Mouse (Mus musculus) heart, embryonic 16.5 days (tissue): ENCODE results near the gene Plxnd1. TPM values are rescaled to one million over a fixed set of nuclear protein-coding genes. Genes with fewer than 3 reads are reported as not detected.

ENCODE experiments used
- ATAC-seq: fragments of 200-750 bp; cut with Nextera tagmentation; replicated peaks from 2 replicates; pipeline ENCODE4 v1.8.0; 2017; ENCODE audit warnings: moderate number of reproducible peaks; ENCODE audit not compliant: insufficient read depth, low FRiP score; ENCODE audit errors: extremely low read depth
- H3K27ac ChIP-seq: fragments of 300-500 bp; sonication (generic); 2 replicates; pipeline ENCODE4 v1.5.1; 2014; ENCODE audit warnings: mild to moderate bottlenecking, low read length, control low read depth, moderate library complexity
- H3K27me3 ChIP-seq: fragments of 300-500 bp; sonication (generic); 2 replicates; pipeline ENCODE4 v1.6.1; 2014; ENCODE audit warnings: low read length, mixed read lengths; ENCODE audit not compliant: control insufficient read depth, insufficient read depth
- H3K36me3 ChIP-seq: fragments of 300-500 bp; sonication (generic); 2 replicates; pipeline ENCODE4 v1.6.1; 2014; ENCODE audit not compliant: control insufficient read depth, insufficient read depth
- H3K4me1 ChIP-seq: fragments of 300-500 bp; sonication (generic); 2 replicates; pipeline ENCODE4 v1.6.1; 2014; ENCODE audit warnings: low read length, mixed read lengths; ENCODE audit not compliant: control insufficient read depth, insufficient read depth
- H3K4me2 ChIP-seq: fragments of 300-500 bp; sonication (generic); 2 replicates; pipeline ENCODE4 v1.6.1; 2014; ENCODE audit warnings: low read depth, mild to moderate bottlenecking, control low read depth, low read length
- H3K4me3 ChIP-seq: fragments of 300-500 bp; sonication (generic); 2 replicates; pipeline ENCODE4 v1.5.1; 2014; ENCODE audit warnings: mild to moderate bottlenecking, control low read depth, low read length
- H3K9ac ChIP-seq: fragments of 300-500 bp; sonication (generic); 2 replicates; pipeline ENCODE4 v1.6.1; 2014; ENCODE audit warnings: low read length, control low read depth
- H3K9me3 ChIP-seq: fragments of 300-500 bp; sonication (generic); replicated peaks from 2 replicates; pipeline ENCODE4 v1.6.1; 2016; ENCODE audit warnings: low read length; ENCODE audit not compliant: control insufficient read depth
- WGBS: fragments of 180-500 bp; shearing (Covaris S2); extraction: QIAGEN DNeasy Blood & Tissue Kit; methylation state at CpG from one replicate; pipeline ENCODE4 v1.1.7; 2014; 5-methylcytosine and 5-hydroxymethylcytosine counted together
- polyA plus RNA-seq: library from polyadenylated mRNA; unstranded; fragments of >200 nt; fragmentation: Nextera tagmentation; extraction: Ambion mirVana; gene quantifications from 2 replicates; pipeline ENCODE4 v1.2.1, GENCODE M21; 2015

The Plxnd1 gene
- 46.0 and 49.6 TPM in 2 replicates for polyA plus RNA-seq

- Histone ChIP-seq H3K27me3 (peaks cover 8% of the 10 kb centered on the region), H3K9me3 (peaks cover 9% of the 10 kb centered on the region), H3K36me3 (no peaks in the 10 kb centered on the region), H3K4me3 (peak within 1 kb of the TSS; percentile 61), H3K27ac (peak within 1 kb of the TSS; percentile 90), H3K4me1 (peaks cover 13% of the 10 kb centered on the region), H3K9ac (peak within 1 kb of the TSS; percentile 75), H3K4me2 (peak within 1 kb of the TSS; percentile 68)
- peak; percentile 61 for ATAC-seq
- 1% methylated on average over 34 of the region's 51 CpGs for WGBS
Measured at GRCm38 (mm10) chr6:115994877-115995520, at the start of gene Plxnd1. Gene Plxnd1 (minus strand): TSS chr6:115995005.

- H3K4me1 ChIP-seq, result peaks cover 21% of the 10 kb centered on the region
- peak overlapping the region; percentile 66 for H3K27ac ChIP-seq
- no peak overlapping the region for H3K4me2 ChIP-seq
- H3K4me3 ChIP-seq, result no peak overlapping the region
- ATAC-seq, result no peak; the same call in 1 of the 2 replicates
- H3K9ac ChIP-seq, result no peak overlapping the region
- no peaks in the 10 kb centered on the region for H3K27me3 ChIP-seq
- WGBS, result 33% methylated on average over 2 of the region's 2 CpGs
- no peaks in the 10 kb centered on the region for H3K36me3 ChIP-seq
- H3K9me3 ChIP-seq, result 0 out of 2 replicates have a peak, but pooled peaks cover 4% of the 10 kb centered on the region
Measured at GRCm38 (mm10) chr6:116044039-116044438, 49.2 kb upstream of the Plxnd1 start.

- 68% methylated on average over 2 of the region's 2 CpGs for WGBS
Measured at GRCm38 (mm10) chr6:116038222-116038621, 43.4 kb upstream of the Plxnd1 start.

GRCm38 (mm10) chr6:116037281-116037831 is 42.6 kb upstream of the Plxnd1 start:
- H3K4me2 ChIP-seq, result no peak overlapping the region
- no peaks in the 10 kb centered on the region for H3K27me3 ChIP-seq
- H3K9ac ChIP-seq, result no peak overlapping the region
- H3K36me3 ChIP-seq, result no peaks in the 10 kb centered on the region
- no peak for ATAC-seq
- WGBS, result 76% methylated on average over 5 of the region's 5 CpGs
- no peak overlapping the region for H3K27ac ChIP-seq
- no peaks in the 10 kb centered on the region for H3K9me3 ChIP-seq
- H3K4me3 ChIP-seq, result no peak overlapping the region
- H3K4me1 ChIP-seq, result no peaks in the 10 kb centered on the region; the same call in none of the 2 replicates

More at GRCm38 (mm10) chr6:116038222-116038621, 43.4 kb upstream of the Plxnd1 start:
- H3K27me3 ChIP-seq, result no peaks in the 10 kb centered on the region
- H3K27ac ChIP-seq, result no peak overlapping the region
- no peak overlapping the region for H3K4me2 ChIP-seq
- H3K4me3 ChIP-seq, result no peak overlapping the region
- no peak overlapping the region for H3K9ac ChIP-seq
- H3K36me3 ChIP-seq, result no peaks in the 10 kb centered on the region
- H3K9me3 ChIP-seq, result 0 out of 2 replicates have a peak, but pooled peaks cover 4% of the 10 kb centered on the region
- no peak for ATAC-seq
- no peaks in the 10 kb centered on the region; the same call in none of the 2 replicates for H3K4me1 ChIP-seq

GRCm38 (mm10) chr6:116036555-116036954 is 41.8 kb upstream of the Plxnd1 start:
- no peaks in the 10 kb centered on the region; the same call in none of the 2 replicates for H3K4me1 ChIP-seq
- no peaks in the 10 kb centered on the region for H3K36me3 ChIP-seq
- no peaks in the 10 kb centered on the region for H3K27me3 ChIP-seq
- ATAC-seq, result no peak
- no peak overlapping the region for H3K4me3 ChIP-seq
- no peak overlapping the region for H3K27ac ChIP-seq
- no peak overlapping the region for H3K4me2 ChIP-seq
- 87% methylated on average over 2 of the region's 2 CpGs for WGBS
- no peaks in the 10 kb centered on the region for H3K9me3 ChIP-seq
- H3K9ac ChIP-seq, result no peak overlapping the region

GRCm38 (mm10) chr6:116031052-116031451 is 36.2 kb upstream of the Plxnd1 start:
- Histone ChIP-seq H3K27me3 (no peaks in the 10 kb centered on the region), H3K9me3 (no peaks in the 10 kb centered on the region), H3K4me2 (no peak overlapping the region), H3K4me3 (no peak overlapping the region), H3K9ac (no peak overlapping the region), H3K27ac (no peak overlapping the region), H3K4me1 (no peaks in the 10 kb centered on the region), H3K36me3 (no peaks in the 10 kb centered on the region)
- no peak for ATAC-seq
- WGBS, result 88% methylated on average over 5 of the region's 5 CpGs

GRCm38 (mm10) chr6:116024666-116025065 is 29.9 kb upstream of the Plxnd1 start:
- no peak overlapping the region for H3K27ac ChIP-seq
- no peak overlapping the region for H3K9ac ChIP-seq
- H3K4me1 ChIP-seq, result no peaks in the 10 kb centered on the region
- H3K4me3 ChIP-seq, result no peak overlapping the region
- no peak for ATAC-seq
- no peaks in the 10 kb centered on the region for H3K27me3 ChIP-seq
- peaks cover 9% of the 10 kb centered on the region for H3K9me3 ChIP-seq
- WGBS, result 84% methylated on average over 4 of the region's 4 CpGs
- H3K36me3 ChIP-seq, result peaks cover 15% of the 10 kb centered on the region
- no peak overlapping the region for H3K4me2 ChIP-seq

GRCm38 (mm10) chr6:116021961-116022485 is 27.2 kb upstream of the Plxnd1 start:
- Histone ChIP-seq H3K4me1 (no peaks in the 10 kb centered on the region), H3K9me3 (peaks cover 9% of the 10 kb centered on the region), H3K4me3 (no peak overlapping the region), H3K27me3 (no peaks in the 10 kb centered on the region), H3K27ac (no peak overlapping the region), H3K4me2 (no peak overlapping the region), H3K36me3 (peaks cover 15% of the 10 kb centered on the region), H3K9ac (no peak overlapping the region)
- WGBS, result 86% methylated on average over 9 of the region's 9 CpGs
- ATAC-seq, result no peak

- H3K9me3 ChIP-seq, result no peaks in the 10 kb centered on the region
- no peak overlapping the region for H3K9ac ChIP-seq
- no peak for ATAC-seq
- no peaks in the 10 kb centered on the region for H3K27me3 ChIP-seq
- WGBS, result 98% methylated on average over 3 of the region's 3 CpGs
- H3K36me3 ChIP-seq, result peaks cover 2% of the 10 kb centered on the region; the same call in 1 of the 2 replicates
- no peak overlapping the region for H3K4me2 ChIP-seq
- H3K27ac ChIP-seq, result no peak overlapping the region
- no peak overlapping the region for H3K4me3 ChIP-seq
- H3K4me1 ChIP-seq, result no peaks in the 10 kb centered on the region
Measured at GRCm38 (mm10) chr6:116015902-116016301, 21.1 kb upstream of the Plxnd1 start.
